Mouse (Mus musculus) forebrain, postnatal 0 days (tissue): ENCODE measurements around the gene Cdyl2. TPM values are rescaled to one million over a fixed set of nuclear protein-coding genes. Genes with fewer than 3 reads are reported as not detected.

ENCODE experiments used
- ATAC-seq: fragments of 200-750 bp; cut with Nextera tagmentation; 2 replicates; pipeline ENCODE4 v1.8.0; 2017; ENCODE audit warnings: mild to moderate bottlenecking, moderate library complexity
- DNase-seq: peaks from one replicate; pipeline ENCODE4 v3.0.0-alpha.2; 2015
- H3K27ac ChIP-seq: fragments of 300-500 bp; sonication (generic); 2 replicates; pipeline ENCODE4 v1.5.1; 2014; ENCODE audit warnings: low read depth, mild to moderate bottlenecking, antibody characterized with exemption, low read length, moderate library complexity, mixed read lengths
- H3K27me3 ChIP-seq: fragments of 300-500 bp; sonication (generic); 2 replicates; pipeline ENCODE4 v1.6.1; 2014; ENCODE audit warnings: mild to moderate bottlenecking, low read length, mixed read lengths; ENCODE audit not compliant: insufficient read depth
- H3K36me3 ChIP-seq: fragments of 300-500 bp; sonication (generic); 2 replicates; pipeline ENCODE4 v1.6.1; 2014; ENCODE audit warnings: mild to moderate bottlenecking, moderate library complexity; ENCODE audit not compliant: insufficient read depth
- H3K4me1 ChIP-seq: fragments of 300-500 bp; sonication (generic); 2 replicates; pipeline ENCODE4 v1.6.1; 2014; ENCODE audit warnings: antibody characterized with exemption; ENCODE audit not compliant: insufficient read depth
- H3K4me2 ChIP-seq: fragments of 300-500 bp; sonication (generic); 2 replicates; pipeline ENCODE4 v1.6.1; 2014; ENCODE audit warnings: low read depth, mild to moderate bottlenecking, moderate library complexity
- H3K4me3 ChIP-seq: fragments of 300-500 bp; sonication (generic); 2 replicates; pipeline ENCODE4 v1.5.1; 2014; ENCODE audit warnings: low read depth, low read length, mixed read lengths
- H3K9ac ChIP-seq: fragments of 300-500 bp; sonication (generic); 2 replicates; pipeline ENCODE4 v1.6.1; 2014; ENCODE audit warnings: mild to moderate bottlenecking
- H3K9me3 ChIP-seq: fragments of 300-500 bp; sonication (generic); 2 replicates; pipeline ENCODE4 v1.6.1; 2016; ENCODE audit warnings: low read length
- CTCF ChIP-seq: sonication (generic); IDR thresholded peaks from 2 replicates; pipeline ENCODE4 v1.5.1; 2016; ENCODE audit warnings: antibody characterized with exemption, control low read depth, low read depth
- WGBS: fragments of 180-500 bp; shearing (Covaris S2); extraction: QIAGEN DNeasy Blood & Tissue Kit; methylation state at CpG from one replicate; pipeline ENCODE4 v1.1.7; 2014; 5-methylcytosine and 5-hydroxymethylcytosine counted together
- polyA plus RNA-seq: library from polyadenylated mRNA; unstranded; fragments of >200 nt; fragmentation: Nextera tagmentation; extraction: Ambion mirVana; gene quantifications from 2 replicates; pipeline ENCODE4 v1.2.1, GENCODE M21; 2015
- total RNA-seq: library from RNA; depleted of rRNA; stranded (reverse); fragments of >200 nt; gene quantifications from 2 replicates; pipeline ENCODE4 v1.2.3, GENCODE M21; 2014; rRNA removed

Gene Cdyl2
- total and polyA plus RNA-seq, 2 experiments from 2014 or later, result 10.8 to 11.9 TPM

GRCm38 (mm10) chr8:116524915-116525314 lies 207.9 kb downstream of the Cdyl2 start:
- no peak overlapping the region for H3K4me3 ChIP-seq
- H3K27ac ChIP-seq, result no peak overlapping the region
- H3K4me2 ChIP-seq, result no peak overlapping the region
- no peaks in the 10 kb centered on the region for H3K9me3 ChIP-seq
- no peak overlapping the region for H3K9ac ChIP-seq
- H3K36me3 ChIP-seq, result no peaks in the 10 kb centered on the region
- no peaks in the 10 kb centered on the region for H3K4me1 ChIP-seq
- ATAC-seq, result no peak
- no peaks in the 10 kb centered on the region for H3K27me3 ChIP-seq
- 86% methylated on average over 7 of the region's 7 CpGs for WGBS
- TF ChIP-seq CTCF, result no peak
- no peak for DNase-seq

Other genes starting within 250 kb of the Cdyl2 start
- gene Dynlrb2, start 228.0 kb downstream of the Cdyl2 start, total RNA-seq, result 8.0 and 13.0 TPM in 2 replicates
- 29.0 and 35.0 TPM in 2 replicates for gene Dynlrb2, start 228.0 kb downstream of the Cdyl2 start, polyA plus RNA-seq
- 6.9 and 9.5 TPM in 2 replicates for gene Cmc2, start 188.5 kb upstream of the Cdyl2 start, total RNA-seq
- 26.8 and 27.9 TPM in 2 replicates for gene Cmc2, start 188.5 kb upstream of the Cdyl2 start, polyA plus RNA-seq
- gene Cenpn, start 188.7 kb upstream of the Cdyl2 start, total RNA-seq, result 3.6 and 5.2 TPM in 2 replicates
- gene Cenpn, start 188.7 kb upstream of the Cdyl2 start, polyA plus RNA-seq, result 4.7 and 5.9 TPM in 2 replicates
- 24.9 and 39.4 TPM in 2 replicates for gene Atmin, start 210.4 kb upstream of the Cdyl2 start, total RNA-seq
- gene Atmin, start 210.4 kb upstream of the Cdyl2 start, polyA plus RNA-seq, result 15.1 and 18.8 TPM in 2 replicates
- gene 1700030J22Rik, start 246.0 kb upstream of the Cdyl2 start, total RNA-seq, result 7.8 and 7.9 TPM in 2 replicates
- 4.3 and 6.5 TPM in 2 replicates for gene 1700030J22Rik, start 246.0 kb upstream of the Cdyl2 start, polyA plus RNA-seq